Mouse (Mus musculus) Patski (cell line): ENCODE data around the gene Gm10073. TPM values are rescaled to one million over a fixed set of nuclear protein-coding genes. Genes with fewer than 3 reads are reported as not detected.
"Not testable (repeated sequence)": the region's sequence is repeated elsewhere in the genome, so short reads cannot be mapped to it uniquely, and the experiment has no call there.

Experiments
- ATAC-seq: fragments of 100-300 bp; one replicate; pipeline ENCODE4 v1.8.0; 2021
- CTCF ChIA-PET: fragments of 350-600 bp; sonication (Branson Sonifier 250); formaldehyde crosslinking; loops from one replicate; lab custom pipeline; 2022; ENCODE audit warnings: inconsistent platforms; lab: Charles Lee
- POLR2A ChIA-PET: fragments of 350-600 bp; sonication (Branson Sonifier 250); formaldehyde crosslinking; loops from one replicate; lab custom pipeline; 2022; ENCODE audit warnings: antibody characterized with exemption, inconsistent platforms; lab: Charles Lee
- DNase-seq: peaks from one replicate; pipeline ENCODE4 v3.0.0-alpha.2; 2011; ENCODE audit warnings: low read depth, low spot score
- H3K27me3 ChIP-seq: fragments of 371-371 bp; one replicate; pipeline ENCODE4 v1.5.1; 2021
- CTCF ChIP-seq: fragments of 100-300 bp; IDR thresholded peaks from one replicate; pipeline ENCODE4 v1.5.1; 2021
- in situ Hi-C: fragments of 300-500 bp; cut with MboI; formaldehyde crosslinking; loops from 3 replicates; pipeline ENCODE4 v1.11.1; 2018; ENCODE audit warnings: low pct_unique_long_range_greater_than_20kb, mixed read lengths
- polyA plus RNA-seq: library from polyadenylated mRNA; unstranded; gene quantifications from one replicate; pipeline ENCODE4 v1.2.3, GENCODE M21; 2021

The Gm10073 gene
- polyA plus RNA-seq = 34.6 TPM

DNA sequence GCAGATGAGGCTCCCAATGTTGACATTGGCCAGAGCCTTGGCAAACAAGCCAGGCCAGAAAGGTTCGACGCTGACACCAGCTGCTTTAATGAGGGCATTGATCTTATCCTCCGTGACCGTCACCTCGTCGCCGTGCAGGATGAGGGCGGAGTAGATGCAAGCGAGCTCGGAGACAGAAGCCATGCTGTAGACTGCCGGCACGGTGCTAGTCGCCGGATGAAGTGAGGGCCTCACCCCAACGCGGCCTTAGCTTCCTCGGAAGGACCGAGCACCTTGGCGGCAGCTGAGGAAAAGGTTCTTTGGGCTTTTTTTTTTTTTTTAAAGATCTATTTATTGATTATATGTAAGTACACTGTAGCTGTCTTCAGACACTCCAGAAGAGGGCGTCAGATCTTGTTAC is at the start of gene Gm10073:
TSS of gene Gm10073 (minus strand) at position 294 of the 400 bp plus-strand sequence.
- DNase-seq, in situ Hi-C loops, H3K27me3 ChIP-seq, CTCF ChIA-PET, ATAC-seq: not testable (repeated sequence)
- POLR2A ChIA-PET = interaction anchor here (0.7 kb wide), 1 partner anchor 100 kb away, joined by 3 read pairs; no protein-coding TSS in a partner anchor

- peak; percentile 35 for DNase-seq
- no peak for TF ChIP-seq CTCF
- no peaks in the 10 kb centered on the region for H3K27me3 ChIP-seq
- peak; percentile 29 for ATAC-seq
- ChIA-PET POLR2A (interaction anchor here (0.6 to 1.0 kb wide), 3 partner anchors 21 to 459 kb away, joined by 4 to 5 read pairs (median 4); no protein-coding TSS in a partner anchor), CTCF (interaction anchor here (1.0 to 1.5 kb wide), 3 partner anchors 20 to 59 kb away, joined by 3 to 5 read pairs (median 4); partner anchors contain the start of gene Cdh1)
- in situ Hi-C loops = no loop called here
These were observed 49.8 kb upstream of the Gm10073 start for GRCm38 (mm10) chr8:106623016-106623415.

DNA sequence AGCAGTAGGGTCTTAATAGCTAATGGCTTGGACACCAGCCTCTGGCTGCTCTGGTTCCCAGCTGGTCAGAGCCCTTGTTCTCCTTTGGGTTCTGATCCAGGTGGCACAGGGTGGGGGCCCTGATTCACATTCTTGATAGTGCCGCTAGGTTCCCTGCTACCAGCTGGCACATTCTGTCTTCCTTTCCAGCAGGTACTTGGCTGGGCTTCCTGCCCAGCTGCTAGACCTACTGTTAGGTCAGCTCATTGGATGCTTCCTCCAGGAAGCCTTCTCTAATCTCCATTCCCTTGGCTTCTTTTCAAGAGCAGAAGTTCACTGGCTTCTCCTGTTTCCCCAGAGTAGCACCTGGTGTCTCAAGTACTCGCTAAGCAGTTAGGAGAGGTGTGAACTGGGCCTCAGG is 47.2 kb upstream of the Gm10073 start:
- ChIA-PET CTCF (interaction anchor here (1.5 kb wide), 1 partner anchor 21 kb away, joined by 4 read pairs; no protein-coding TSS in a partner anchor), POLR2A (interaction anchor here (0.9 kb wide), 1 partner anchor 12 kb away, joined by 3 read pairs; no protein-coding TSS in a partner anchor)
- in situ Hi-C loops = no loop called here
- no peak for DNase-seq
- no peak for ATAC-seq
- no peak for TF ChIP-seq CTCF
- no peaks in the 10 kb centered on the region for H3K27me3 ChIP-seq

DNA sequence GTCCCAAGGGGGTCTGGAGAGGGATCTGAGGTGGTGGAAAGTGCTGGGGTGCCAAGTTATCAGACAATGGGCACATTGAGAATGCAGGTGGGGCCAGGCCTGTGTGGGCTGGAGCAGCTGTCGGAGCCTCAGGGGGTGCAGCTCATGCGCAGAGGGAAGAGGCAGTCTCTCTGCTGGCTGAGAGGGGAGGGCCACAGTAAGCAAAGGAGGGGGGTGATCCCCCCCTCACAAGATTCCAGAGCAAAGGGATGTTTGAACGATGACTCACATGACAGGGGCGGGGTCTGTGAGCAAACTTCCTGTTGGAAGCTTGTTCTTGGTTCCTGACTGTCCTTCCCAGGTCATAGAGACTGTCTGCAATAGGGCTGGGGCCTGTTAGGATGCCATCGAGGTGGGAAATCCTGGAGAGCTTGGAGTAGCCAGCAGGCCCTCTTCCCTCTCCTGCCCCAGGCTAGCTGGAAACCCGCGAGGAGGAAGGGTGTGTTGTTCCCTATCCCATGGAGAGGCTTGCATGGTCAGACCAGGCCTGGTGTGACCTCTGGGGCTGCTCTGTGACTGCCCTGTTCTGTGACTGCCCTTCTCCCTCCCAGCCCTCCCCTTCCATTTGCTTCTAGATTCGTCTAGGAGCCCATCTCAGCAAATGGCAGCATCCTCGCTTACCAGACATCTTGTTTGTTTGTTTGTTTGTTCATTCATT is 46.4 kb upstream of the Gm10073 start:
- in situ Hi-C loops = no loop called here
- CTCF ChIA-PET = interaction anchor here (1.5 kb wide), 1 partner anchor 22 kb away, joined by 4 read pairs; no protein-coding TSS in a partner anchor

GRCm38 (mm10) chr8:106618324-106618723 is 45.1 kb upstream of the Gm10073 start:
- ChIA-PET CTCF (interaction anchor here (0.8 to 2.1 kb wide), 3 partner anchors 10 to 17 kb away, joined by 3 to 7 read pairs (median 4); no protein-coding TSS in a partner anchor), POLR2A (no interaction called here)
- H3K27me3 ChIP-seq = no peaks in the 10 kb centered on the region
- in situ Hi-C loops = no loop called here
- TF ChIP-seq CTCF = no peak
- ATAC-seq = no peak
- DNase-seq = no peak

More for the DNA sequence above, 46.4 kb upstream of the Gm10073 start:
- no peak for TF ChIP-seq CTCF
- POLR2A ChIA-PET = interaction anchor here (0.6 to 1.3 kb wide), 3 partner anchors 11 to 166 kb away, joined by 3 to 8 read pairs (median 3); no protein-coding TSS in a partner anchor
- no peaks in the 10 kb centered on the region for H3K27me3 ChIP-seq
- ATAC-seq = peak; percentile 60
- peak; percentile 59 for DNase-seq

DNA sequence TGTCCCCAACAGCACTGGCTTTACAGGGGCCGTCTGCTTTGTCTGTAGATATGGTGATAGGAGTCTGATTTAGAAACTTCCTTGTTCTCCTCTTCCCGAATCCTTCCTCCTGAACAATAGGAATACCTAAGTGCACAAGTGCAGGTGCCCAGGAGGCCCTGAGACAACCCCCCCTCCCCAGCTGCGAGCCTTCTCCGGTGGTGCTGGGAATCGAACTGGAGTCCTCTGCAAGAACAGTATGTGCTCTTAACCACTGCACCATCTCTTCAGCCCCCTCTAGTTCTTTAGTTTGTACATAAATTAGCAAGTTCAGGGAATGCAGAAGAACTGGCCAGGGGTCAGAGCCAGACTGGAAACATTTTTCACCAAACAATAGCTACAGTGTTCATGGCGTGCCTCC is 44.6 kb upstream of the Gm10073 start:
- ATAC-seq (no peak), DNase-seq (no peak)
- POLR2A ChIA-PET = no interaction called here
- CTCF ChIA-PET = interaction anchor here (0.8 to 2.1 kb wide), 3 partner anchors 10 to 16 kb away, joined by 3 to 7 read pairs (median 4); no protein-coding TSS in a partner anchor
- TF ChIP-seq CTCF = no peak
- in situ Hi-C loops = no loop called here
- H3K27me3 ChIP-seq = no peaks in the 10 kb centered on the region

DNA sequence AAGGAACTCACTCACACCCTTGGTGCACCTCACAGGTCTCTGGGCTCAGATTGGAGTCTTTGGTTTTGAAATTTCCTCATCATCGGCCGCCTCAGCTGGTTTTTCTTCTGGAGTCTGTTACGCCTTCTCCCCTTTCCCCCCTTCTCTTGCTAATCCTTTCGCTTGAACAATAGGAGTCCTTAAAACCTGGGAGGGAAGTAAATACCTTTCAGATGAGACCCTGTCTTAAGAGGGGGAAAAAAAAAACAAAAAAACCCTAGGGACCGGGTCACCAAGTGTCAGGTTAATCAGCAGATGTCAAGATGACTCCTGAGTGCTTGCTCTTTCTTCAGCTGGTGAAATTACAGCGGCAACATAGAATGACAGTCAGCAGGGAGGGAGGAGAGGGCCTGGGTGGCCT is 43.9 kb upstream of the Gm10073 start:
- H3K27me3 ChIP-seq = no peaks in the 10 kb centered on the region
- ChIA-PET POLR2A (no interaction called here), CTCF (interaction anchor here (1.6 to 2.1 kb wide), 2 partner anchors 9 to 16 kb away, joined by 4 to 7 read pairs; no protein-coding TSS in a partner anchor)
- ATAC-seq (no peak), DNase-seq (no peak)
- in situ Hi-C loops = no loop called here
- TF ChIP-seq CTCF = no peak

GRCm38 (mm10) chr8:106616679-106617078 is 43.4 kb upstream of the Gm10073 start:
- in situ Hi-C loops = no loop called here
- POLR2A ChIA-PET = interaction anchor here (1.0 kb wide), 1 partner anchor 32 kb away, joined by 3 read pairs; no protein-coding TSS in a partner anchor
- CTCF ChIA-PET = interaction anchor here (2.1 kb wide), 1 partner anchor 8 kb away, joined by 7 read pairs; no protein-coding TSS in a partner anchor
- TF ChIP-seq CTCF = no peak
- DNase-seq = no peak
- H3K27me3 ChIP-seq = no peaks in the 10 kb centered on the region
- ATAC-seq = no peak

GRCm38 (mm10) chr8:106615661-106616299 is 42.5 kb upstream of the Gm10073 start:
- POLR2A ChIA-PET = interaction anchor here (0.8 to 1.0 kb wide), 2 partner anchors 31 to 38 kb away, joined by 3 to 5 read pairs; no protein-coding TSS in a partner anchor
- ATAC-seq = no peak
- no peak for DNase-seq
- H3K27me3 ChIP-seq = no peaks in the 10 kb centered on the region
- CTCF ChIA-PET = interaction anchor here (2.1 kb wide), 1 partner anchor 55 kb away, joined by 5 read pairs; no protein-coding TSS in a partner anchor
- in situ Hi-C loops = no loop called here
- no peak for TF ChIP-seq CTCF

- H3K27me3 ChIP-seq = no peaks in the 10 kb centered on the region
- CTCF ChIA-PET = interaction anchor here (0.7 to 2.1 kb wide), 2 partner anchors 45 to 54 kb away, joined by 3 to 5 read pairs; no protein-coding TSS in a partner anchor
- no peak for ATAC-seq
- no peak for TF ChIP-seq CTCF
- in situ Hi-C loops = no loop called here
- no peak for DNase-seq
- POLR2A ChIA-PET = interaction anchor here (0.6 kb wide), 1 partner anchor 30 kb away, joined by 3 read pairs; no protein-coding TSS in a partner anchor
These were observed 41.4 kb upstream of the Gm10073 start for GRCm38 (mm10) chr8:106614704-106615103.
